Mouse (Mus musculus): ENCODE measurements around the gene Ndufaf4. TPM values are rescaled to one million over a fixed set of nuclear protein-coding genes. Genes with fewer than 3 reads are reported as not detected.

Ndufaf4 gene
- polyA plus RNA-seq, 1 experiment, result 17.0 TPM

DNA sequence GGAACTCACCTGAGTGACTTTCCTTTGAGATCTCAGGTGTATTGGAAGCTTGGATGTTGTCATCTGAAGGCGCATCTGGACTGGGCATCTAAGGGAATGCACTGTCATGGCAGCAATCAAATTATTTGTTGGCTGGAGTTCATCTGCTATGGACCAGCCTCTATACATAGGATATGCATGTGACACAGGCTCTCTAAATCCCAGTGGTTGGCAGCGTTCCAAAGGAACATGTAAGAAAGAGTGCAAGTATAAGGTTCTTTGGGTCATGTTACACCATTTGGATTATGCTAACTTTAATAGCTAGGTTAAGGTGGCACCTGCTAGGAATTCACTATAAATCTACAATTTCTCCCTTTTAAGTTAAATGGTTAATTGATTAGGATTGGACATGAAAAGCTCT, 17.7 kb downstream of the Ndufaf4 start:
- no peaks in the 10 kb centered on the region for H3K79me2 ChIP-seq (ENCODE audit: control insufficient read depth, insufficient read depth)
- H3K79me3 ChIP-seq (ENCODE audit: low read depth), result no peaks in the 10 kb centered on the region
- no peak for TF ChIP-seq FOSL1 (IDR thresholded peaks at IDR 0.05; ENCODE audit: insufficient read depth, low read length, poor library complexity, severe bottlenecking)
- no peak for TF ChIP-seq USF1 (IDR thresholded peaks at IDR 0.05; ENCODE audit: low read depth)
- TF ChIP-seq MYOD1 (IDR thresholded peaks at IDR 0.05; ENCODE audit: control insufficient read depth, insufficient read length, low read depth), result no peak
- TF ChIP-seq CTCF (IDR thresholded peaks at IDR 0.05; ENCODE audit: control insufficient read depth, insufficient read depth, insufficient read length), result no peak
- no peak for TF ChIP-seq CEBPB (IDR thresholded peaks at IDR 0.05; ENCODE audit: low read depth)
- no peaks in the 10 kb centered on the region for H3K27me3 ChIP-seq (ENCODE audit: control insufficient read depth, insufficient read depth, insufficient read length)
- no peaks in the 10 kb centered on the region for H3K36me3 ChIP-seq (ENCODE audit: control insufficient read depth, insufficient read depth)
- H3K4me3 ChIP-seq (ENCODE audit: insufficient read depth, poor library complexity, severe bottlenecking), result no peak overlapping the region
- no peak overlapping the region for H3ac ChIP-seq (ENCODE audit: control insufficient read depth, insufficient read length, low read depth)

- no peaks in the 10 kb centered on the region for H3K27me3 ChIP-seq (ENCODE audit: control insufficient read depth, insufficient read depth, insufficient read length)
- TF ChIP-seq FOSL1 (IDR thresholded peaks at IDR 0.05; ENCODE audit: insufficient read depth, low read length, poor library complexity, severe bottlenecking) (no peak), MYOG (IDR thresholded peaks at IDR 0.05; ENCODE audit: control insufficient read depth, extremely low read depth, insufficient read length) (no peak), MYOD1 (IDR thresholded peaks at IDR 0.05; ENCODE audit: control insufficient read depth, insufficient read length, low read depth) (no peak), USF1 (IDR thresholded peaks at IDR 0.05; ENCODE audit: low read depth) (no peak), CTCF (IDR thresholded peaks at IDR 0.05; ENCODE audit: control insufficient read depth, insufficient read depth, insufficient read length) (no peak), MAX (IDR thresholded peaks at IDR 0.05) (no peak), CEBPB (IDR thresholded peaks at IDR 0.05; ENCODE audit: low read depth) (no peak)
- no peaks in the 10 kb centered on the region for H3K79me2 ChIP-seq (ENCODE audit: control insufficient read depth, insufficient read depth)
- H3ac ChIP-seq (ENCODE audit: control insufficient read depth, insufficient read length, low read depth), result no peak overlapping the region
- no peak overlapping the region for H3K4me3 ChIP-seq (ENCODE audit: insufficient read depth, poor library complexity, severe bottlenecking)
- no peaks in the 10 kb centered on the region for H3K36me3 ChIP-seq (ENCODE audit: control insufficient read depth, insufficient read depth)
- no peaks in the 10 kb centered on the region for H3K79me3 ChIP-seq (ENCODE audit: low read depth)
These were observed 22.2 kb downstream of the Ndufaf4 start for GRCm38 (mm10) chr4:24920006-24920577.

GRCm38 (mm10) chr4:24924726-24925125, 26.8 kb downstream of the Ndufaf4 start:
- no peaks in the 10 kb centered on the region for H3K79me3 ChIP-seq (ENCODE audit: low read depth)
- H3K79me2 ChIP-seq (ENCODE audit: control insufficient read depth, insufficient read depth), result no peaks in the 10 kb centered on the region
- H3K4me3 ChIP-seq (ENCODE audit: insufficient read depth, poor library complexity, severe bottlenecking), result no peak overlapping the region
- H3K36me3 ChIP-seq (ENCODE audit: control insufficient read depth, insufficient read depth), result no peaks in the 10 kb centered on the region
- no peak for TF ChIP-seq MAX (IDR thresholded peaks at IDR 0.05)
- no peak for TF ChIP-seq USF1 (IDR thresholded peaks at IDR 0.05; ENCODE audit: low read depth)
- TF ChIP-seq CTCF (IDR thresholded peaks at IDR 0.05; ENCODE audit: control insufficient read depth, insufficient read depth, insufficient read length), result no peak
- H3K27me3 ChIP-seq (ENCODE audit: control insufficient read depth, insufficient read depth, insufficient read length), result no peaks in the 10 kb centered on the region
- no peak overlapping the region for H3ac ChIP-seq (ENCODE audit: control insufficient read depth, insufficient read length, low read depth)

DNA sequence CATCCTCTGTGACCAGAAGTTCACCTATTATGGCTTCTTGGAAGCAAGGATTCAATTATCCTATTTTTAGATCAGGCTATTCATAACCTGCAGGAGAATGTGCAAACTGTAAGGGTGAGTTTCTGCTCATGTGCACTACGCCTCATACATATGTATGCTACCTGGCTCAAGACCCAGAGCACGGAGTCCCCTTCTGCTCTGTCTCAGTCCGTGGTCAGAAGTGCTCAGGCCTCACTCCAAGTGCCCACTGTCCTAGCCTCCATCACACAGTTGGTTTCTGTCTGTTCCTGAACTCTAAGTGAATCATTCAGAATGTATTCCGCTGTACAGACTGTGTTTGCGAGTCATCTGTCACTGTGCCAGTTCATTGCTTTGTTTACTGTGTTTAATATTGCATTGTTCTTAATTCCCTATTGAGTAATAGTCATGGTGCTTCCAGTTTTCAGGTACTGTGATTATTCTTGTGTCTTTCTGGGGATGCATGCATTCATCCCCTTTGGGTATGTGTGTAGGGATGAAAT, 30.4 kb downstream of the Ndufaf4 start:
- H3K79me2 ChIP-seq (ENCODE audit: control insufficient read depth, insufficient read depth), result no peaks in the 10 kb centered on the region
- TF ChIP-seq CEBPB (IDR thresholded peaks at IDR 0.05; ENCODE audit: low read depth) (no peak), CTCF (IDR thresholded peaks at IDR 0.05; ENCODE audit: control insufficient read depth, insufficient read depth, insufficient read length) (no peak), MYOG (IDR thresholded peaks at IDR 0.05; ENCODE audit: control insufficient read depth, extremely low read depth, insufficient read length) (no peak), USF1 (IDR thresholded peaks at IDR 0.05; ENCODE audit: low read depth) (no peak), FOSL1 (IDR thresholded peaks at IDR 0.05; ENCODE audit: insufficient read depth, low read length, poor library complexity, severe bottlenecking) (no peak), MYOD1 (IDR thresholded peaks at IDR 0.05; ENCODE audit: control insufficient read depth, insufficient read length, low read depth) (no peak), MAX (IDR thresholded peaks at IDR 0.05) (no peak)
- no peaks in the 10 kb centered on the region for H3K36me3 ChIP-seq (ENCODE audit: control insufficient read depth, insufficient read depth)
- H3K27me3 ChIP-seq (ENCODE audit: control insufficient read depth, insufficient read depth, insufficient read length), result no peaks in the 10 kb centered on the region
- no peak overlapping the region for H3ac ChIP-seq (ENCODE audit: control insufficient read depth, insufficient read length, low read depth)
- no peaks in the 10 kb centered on the region for H3K79me3 ChIP-seq (ENCODE audit: low read depth)
- H3K4me3 ChIP-seq (ENCODE audit: insufficient read depth, poor library complexity, severe bottlenecking), result no peak overlapping the region

DNA sequence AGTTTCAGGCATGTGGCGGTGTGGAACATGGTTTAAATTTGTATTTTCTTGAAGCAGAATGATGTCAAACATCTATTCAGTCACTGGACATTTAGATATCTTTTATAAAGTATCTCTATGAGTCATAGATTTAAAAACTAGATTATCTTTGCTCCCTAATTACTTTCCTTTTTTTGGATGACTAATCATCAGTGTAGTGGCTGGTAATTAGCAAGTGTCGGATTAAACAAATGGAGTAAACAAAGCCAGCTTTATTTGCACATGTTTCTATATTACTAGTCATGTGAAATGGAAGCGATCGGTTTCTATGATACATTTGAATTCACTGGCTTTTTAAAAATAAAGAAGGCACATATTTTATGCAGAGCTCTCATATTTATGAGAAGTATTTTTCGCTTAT, 31.0 kb downstream of the Ndufaf4 start:
- Histone ChIP-seq H3K27me3 (ENCODE audit: control insufficient read depth, insufficient read depth, insufficient read length) (no peaks in the 10 kb centered on the region), H3K36me3 (ENCODE audit: control insufficient read depth, insufficient read depth) (no peaks in the 10 kb centered on the region), H3K79me3 (ENCODE audit: low read depth) (no peaks in the 10 kb centered on the region), H3K4me3 (ENCODE audit: insufficient read depth, poor library complexity, severe bottlenecking) (no peak overlapping the region), H3ac (ENCODE audit: control insufficient read depth, insufficient read length, low read depth) (no peak overlapping the region), H3K79me2 (ENCODE audit: control insufficient read depth, insufficient read depth) (no peaks in the 10 kb centered on the region)
- no peak for TF ChIP-seq MAX (IDR thresholded peaks at IDR 0.05)
- no peak for TF ChIP-seq FOSL1 (IDR thresholded peaks at IDR 0.05; ENCODE audit: insufficient read depth, low read length, poor library complexity, severe bottlenecking)
- TF ChIP-seq CTCF (IDR thresholded peaks at IDR 0.05; ENCODE audit: control insufficient read depth, insufficient read depth, insufficient read length), result no peak
- no peak for TF ChIP-seq CEBPB (IDR thresholded peaks at IDR 0.05; ENCODE audit: low read depth)
- no peak for TF ChIP-seq USF1 (IDR thresholded peaks at IDR 0.05; ENCODE audit: low read depth)
- no peak for TF ChIP-seq MYOD1 (IDR thresholded peaks at IDR 0.05; ENCODE audit: control insufficient read depth, insufficient read length, low read depth)
- no peak for TF ChIP-seq MYOG (IDR thresholded peaks at IDR 0.05; ENCODE audit: control insufficient read depth, extremely low read depth, insufficient read length)
